Mouse (Mus musculus): ENCODE measurements at regions not wholly inside any gene's neighbourhood (a gene's known extent, or its start where the extent isn't known, plus 50 kb on each side); places are given as distances from the start of the nearest gene placed in this dataset.

GRCm38 (mm10) chr5:148788690-148789089, 140.4 kb downstream of the Katnal1 start:
- TF ChIP-seq CTCF (IDR thresholded peaks at IDR 0.05; ENCODE audit: low read depth), result no peak
- TF ChIP-seq EP300 (IDR thresholded peaks at IDR 0.05; ENCODE audit: low read depth), result no peak
